Mouse (Mus musculus): ENCODE data around the gene Pgap2.
A peak's percentile ranks its signal among the peaks of the same experiment; 100 is the strongest.
"Not testable (repeated sequence)": the region's sequence is repeated elsewhere in the genome, so short reads cannot be mapped to it uniquely, and the experiment has no call there.

The Pgap2 gene

DNA sequence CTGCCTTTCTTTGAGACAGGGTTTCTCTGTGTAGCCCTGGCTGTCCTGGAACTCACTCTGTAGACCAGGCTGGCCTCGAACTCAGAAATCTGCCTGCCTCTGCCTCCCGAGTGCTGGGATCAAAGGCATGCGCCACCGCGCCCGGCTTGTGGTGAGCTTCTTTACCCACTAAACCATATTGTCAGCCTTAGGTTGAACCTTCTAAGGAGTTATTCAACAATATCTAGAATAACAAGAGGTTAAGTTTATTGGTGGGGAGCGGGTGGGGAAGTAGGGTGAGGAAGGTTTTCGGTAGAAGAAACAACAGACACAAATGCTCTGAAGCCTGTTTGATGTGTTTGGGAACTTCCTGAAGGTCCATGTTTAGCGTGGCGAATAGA lies 56.0 kb downstream of the Pgap2 start:
- DNase-seq (ENCODE audit: low spot score in 2 of 2): not testable (repeated sequence)

DNA sequence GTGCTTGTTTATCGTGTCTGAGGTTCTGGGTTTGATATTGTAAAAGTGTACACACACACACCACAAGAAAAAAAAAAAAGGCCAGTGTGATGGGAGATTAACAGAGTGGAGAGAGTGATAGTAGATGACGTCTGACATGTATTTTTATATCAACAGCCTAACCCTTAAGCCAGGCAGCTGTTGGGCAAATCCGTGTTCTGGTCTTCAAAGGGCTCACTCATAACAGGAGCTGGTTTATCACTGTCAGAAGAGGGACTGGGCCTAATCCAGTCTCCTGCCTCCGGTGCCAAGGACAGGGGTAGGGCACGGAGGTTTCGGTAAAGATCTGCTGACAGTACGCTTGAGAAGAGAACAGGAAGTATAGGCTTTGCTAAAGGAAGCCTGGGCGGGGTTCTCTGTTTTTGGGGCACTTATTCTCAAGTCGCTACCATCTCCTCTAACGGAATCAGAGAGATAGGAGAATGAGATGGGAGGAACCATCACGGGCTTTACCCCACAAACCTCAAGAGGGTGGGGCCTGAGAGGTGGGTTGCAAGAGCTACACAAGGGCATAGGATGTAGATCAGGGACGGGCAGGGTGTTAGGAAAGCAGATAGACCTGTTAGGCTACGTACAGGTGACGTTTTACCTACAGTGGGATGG lies 56.5 kb downstream of the Pgap2 start:
- DNase-seq (ENCODE audit: low spot score in 2 of 2): peak; percentile 71 to 82

DNA sequence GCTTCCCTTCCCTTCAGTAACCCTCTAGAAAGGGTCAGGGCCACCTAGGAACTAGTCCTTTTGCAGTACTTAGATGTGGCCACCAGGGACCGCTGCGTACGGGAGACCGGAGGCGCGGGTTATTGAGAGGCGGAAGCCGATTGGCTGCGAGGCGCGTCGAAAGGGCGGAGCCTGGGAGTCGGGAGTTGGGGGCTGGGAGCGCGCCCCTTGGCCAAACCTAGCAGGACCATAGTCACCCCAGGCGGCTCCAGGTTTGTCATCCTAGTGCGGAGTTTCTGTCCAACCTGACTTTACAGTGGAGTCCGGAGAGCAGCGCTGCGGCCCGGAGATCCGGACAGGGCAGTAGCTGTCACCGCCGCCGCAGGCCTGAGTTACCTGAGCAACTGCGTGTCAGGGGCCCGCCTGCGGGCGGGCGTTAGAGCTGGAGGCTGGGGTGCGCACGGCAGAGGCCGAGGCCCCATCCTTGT lies 57.1 kb downstream of the Pgap2 start:
- DNase-seq (ENCODE audit: low spot score in 2 of 2): peak; percentile 96 to 99

DNA sequence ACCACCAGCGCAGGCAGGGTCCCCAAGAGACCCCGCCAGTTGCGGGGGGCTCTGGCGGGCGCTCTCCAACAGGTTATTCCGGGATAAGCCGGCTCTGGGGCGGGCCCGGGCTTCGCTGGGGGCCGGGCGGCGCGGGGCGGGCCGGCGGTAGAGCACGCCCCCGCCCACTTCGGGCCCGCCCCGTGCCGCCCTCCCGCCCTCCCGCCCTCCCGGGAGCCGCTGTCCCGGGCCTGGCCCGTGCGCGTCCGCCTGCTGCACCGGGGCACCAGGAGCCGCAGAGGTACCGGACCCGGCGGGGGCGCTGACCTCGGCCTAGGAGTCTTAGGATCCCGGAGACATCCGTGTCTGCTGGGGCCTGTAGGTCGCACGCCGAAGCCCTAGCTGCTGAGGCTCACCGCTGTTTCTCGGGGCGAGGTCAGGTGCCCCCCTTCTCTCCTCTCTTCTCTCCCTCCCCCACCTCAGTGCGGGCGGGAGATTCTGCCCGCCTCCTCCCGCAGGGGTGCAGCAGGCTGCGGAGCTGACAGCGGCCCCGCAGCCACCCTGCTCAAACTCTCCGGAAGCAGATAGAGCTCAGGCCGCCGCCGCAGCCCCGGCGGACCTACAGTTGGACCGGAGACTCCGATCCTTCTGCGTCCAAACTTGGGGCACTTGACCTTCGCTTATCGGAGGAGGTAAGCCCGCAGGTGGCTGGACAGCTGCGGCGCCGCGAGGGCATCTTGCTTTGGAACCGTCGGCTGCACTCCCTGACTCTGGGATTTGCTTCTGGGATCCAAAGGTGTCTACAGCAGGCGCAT lies 57.8 kb downstream of the Pgap2 start, which contains the start of gene Stim1:
Gene Stim1 (plus strand): TSS at position 206 of the 794 bp plus-strand sequence.
- DNase-seq (ENCODE audit: low spot score in 2 of 2): peak; percentile 78 to 90

DNA sequence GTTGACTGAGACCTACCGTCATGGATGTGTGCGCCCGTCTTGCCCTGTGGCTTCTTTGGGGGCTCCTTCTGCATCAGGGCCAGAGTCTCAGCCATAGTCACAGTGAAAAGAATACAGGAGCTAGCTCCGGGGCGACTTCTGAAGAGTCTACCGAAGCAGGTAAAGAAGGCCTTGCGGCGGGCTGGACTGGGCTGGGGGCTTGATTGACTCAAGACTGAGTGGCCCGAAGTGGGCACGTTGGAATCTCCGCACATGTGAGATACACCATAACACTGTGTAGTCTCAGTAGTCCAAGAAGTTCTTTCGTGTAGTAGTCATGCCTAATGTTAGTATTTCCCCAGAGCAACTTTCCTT lies 58.4 kb downstream of the Pgap2 start:
- DNase-seq (ENCODE audit: low spot score in 2 of 2): no peak

DNA sequence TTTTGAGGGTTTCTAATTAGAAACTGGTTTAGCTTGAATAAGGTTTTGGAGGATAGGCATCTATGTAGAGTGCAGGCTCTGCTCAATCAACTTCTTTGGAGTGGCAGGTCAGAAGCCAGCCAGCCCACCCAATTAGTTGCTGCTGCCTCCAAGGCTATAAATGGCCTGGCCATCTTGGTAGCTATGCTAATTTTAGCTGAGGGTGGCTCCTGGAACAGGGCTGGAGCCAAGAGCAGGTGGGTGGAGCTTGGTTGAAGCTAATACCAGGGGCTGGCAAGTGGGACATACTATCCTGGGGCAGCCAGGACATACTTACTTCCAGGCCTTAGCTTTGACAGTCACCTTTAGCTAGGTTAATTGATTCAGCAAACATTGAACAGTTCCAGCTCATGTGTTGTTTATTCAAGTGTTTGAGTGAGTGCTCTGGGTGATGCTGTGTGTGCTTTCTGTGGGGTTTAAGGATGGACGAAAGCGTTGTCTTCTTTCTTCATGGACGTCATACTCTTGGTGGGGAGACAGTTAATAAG lies 62.5 kb downstream of the Pgap2 start:
- DNase-seq (ENCODE audit: low spot score in 2 of 2): no peak

DNA sequence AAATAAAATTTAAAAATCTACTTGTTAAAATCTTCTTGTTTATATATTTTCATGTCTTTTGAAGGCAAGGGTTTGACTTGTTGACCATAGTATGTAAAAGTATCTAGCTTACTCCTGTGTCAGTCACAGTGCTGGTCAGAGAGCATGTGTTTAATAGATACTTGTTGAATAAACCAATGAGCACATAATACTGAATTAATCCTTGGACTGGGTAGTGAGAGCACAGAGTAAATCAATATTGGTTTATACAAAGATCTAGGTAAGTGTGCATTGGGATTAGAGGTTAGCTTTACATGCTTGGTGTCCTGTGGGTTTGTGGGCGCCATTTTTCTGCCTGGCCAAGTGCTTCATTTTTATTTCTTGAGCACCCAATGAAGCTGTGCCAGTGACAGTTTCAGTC lies 71.4 kb downstream of the Pgap2 start:
- no peak for DNase-seq (ENCODE audit: low spot score in 2 of 2)

DNA sequence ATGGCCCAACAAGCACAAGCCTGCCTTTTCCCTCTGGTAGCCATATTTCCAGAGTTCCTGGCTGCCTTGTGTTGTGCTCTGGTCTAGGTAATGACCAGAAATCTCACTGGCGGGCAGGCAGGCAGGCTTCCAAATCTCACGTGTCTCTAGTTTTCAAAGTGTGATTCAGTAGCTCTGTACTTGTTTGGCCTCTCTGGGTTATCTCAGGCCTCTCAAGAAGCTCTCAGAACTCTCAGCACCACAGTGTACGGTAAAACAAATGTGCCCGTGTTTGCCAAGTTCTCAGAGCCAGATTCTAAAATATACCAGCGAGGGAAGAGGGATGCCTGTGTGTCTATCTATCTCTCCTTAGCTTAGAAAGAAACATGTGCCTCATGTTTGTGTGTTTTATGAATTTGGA lies 72.3 kb downstream of the Pgap2 start:
- DNase-seq (ENCODE audit: low spot score in 2 of 2): no peak
